Mouse (Mus musculus) MEL (cell line): ENCODE measurements around the gene Il16.

Experiments
- CHD2 ChIP-seq: IDR thresholded peaks from 2 replicates; pipeline ENCODE4 v1.6.1; 2011; ENCODE audit warnings: low read length, improper control_type of control experiment
- EP300 ChIP-seq, 2 experiments: IDR thresholded peaks; 2 replicates each; pipeline ENCODE4 v1.6.1; 2011; ENCODE audit warnings: improper control_type of control experiment in 2 of 2, low read length in 2 of 2, low read depth in 1 of 2, mild to moderate bottlenecking in 1 of 2
- KAT2A ChIP-seq: conservative IDR thresholded peaks from 2 replicates; pipeline ENCODE4 v1.6.1; 2012; ENCODE audit warnings: low read depth, low read length, improper control_type of control experiment, inconsistent platforms

- TF ChIP-seq EP300 (IDR thresholded peaks at IDR 0.05; ENCODE audit: low read depth in 1 of 2, low read length in 2 of 2) (no peak), KAT2A (no peak), CHD2 (no peak)
Measured at GRCm38 (mm10) chr7:83746107-83746687, 671 bp upstream of the Il16 start.
